Mouse (Mus musculus): ENCODE results near the gene Kif6.

DNA sequence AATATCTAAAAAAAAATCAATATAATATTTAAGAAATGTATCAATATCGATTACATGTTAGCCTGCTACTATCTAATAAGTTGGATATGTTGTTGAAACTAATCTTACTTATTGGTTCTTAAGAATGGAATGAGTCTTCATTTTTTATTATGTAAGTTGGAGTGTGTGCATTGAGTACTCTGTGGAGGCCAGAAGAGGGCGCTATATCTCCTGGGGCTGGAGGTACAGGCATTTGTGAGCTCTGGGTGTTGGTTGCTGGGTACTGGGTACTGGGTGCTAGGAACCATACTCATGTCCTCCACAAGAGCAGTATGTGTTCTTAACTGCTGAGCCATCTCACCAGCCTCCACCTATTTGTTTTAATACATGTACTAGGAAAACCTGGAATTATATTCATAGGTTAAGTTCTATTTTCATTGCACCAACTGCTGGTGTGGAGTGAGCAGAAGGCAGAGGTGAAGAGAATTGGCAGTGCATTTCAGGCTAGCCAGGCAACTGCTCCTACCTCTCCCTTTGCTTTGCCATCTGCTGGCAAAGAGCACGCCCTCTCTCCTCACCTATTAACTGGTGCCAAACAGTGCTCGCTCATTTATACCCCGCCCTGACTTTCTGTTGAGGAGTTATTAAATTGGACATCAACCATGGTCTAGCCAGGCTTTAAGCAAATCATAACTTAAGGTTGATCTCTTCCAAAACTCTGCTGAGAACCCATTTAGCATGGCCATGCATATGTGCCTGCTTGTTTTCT lies 199.1 kb downstream of the Kif6 start:
- TF ChIP-seq POLR2A (IDR thresholded peaks at IDR 0.05; ENCODE audit: low read depth, low read length) (no peak), CTCF (IDR thresholded peaks at IDR 0.05; ENCODE audit: extremely low read depth, insufficient read length, insufficient replicate concordance, low read depth, low read length) (no peak)
